9 mouse cellular contexts compared by ENCODE assay signal in genomic region chr9:43972290-43972689, GRCm38 (mm10).
DNase-seq lines count a peak whose midpoint lies in the region; ATAC-seq lines count a peak whose summit lies in the region.
"Had no signal": no experiment of that assay in that cellular context is flagged by ENCODE, and none has a peak within 500 bp of the region (broad histone marks: within the 10 kb centered on the region; RNA-seq: fewer than 3 reads in every experiment).

No protein-coding gene starts in this region.

- no peak overlapping the region for H3K9ac ChIP-seq in intestine, embryonic 14.5 days (ENCODE audit: low read length)
- H3K9ac ChIP-seq in intestine, embryonic 15.5 days: no peak overlapping the region
- H3K9ac ChIP-seq: neural tube, embryonic 12.5 days had no signal

- no peaks in the 10 kb centered on the region for H3K36me3 ChIP-seq in intestine, embryonic 14.5 days (ENCODE audit: control insufficient read depth, insufficient read depth, low read length)
- no peaks in the 10 kb centered on the region for H3K36me3 ChIP-seq in intestine, embryonic 15.5 days
- H3K36me3 ChIP-seq: neural tube, embryonic 12.5 days had no signal

- ATAC-seq in intestine, embryonic 14.5 days (replicated peaks; ENCODE audit: low FRiP score, low TSS enrichment, low read depth): no peak
- no peak for ATAC-seq in intestine, embryonic 15.5 days
- ATAC-seq in granulocyte monocyte progenitor cell, adult 5-6 weeks (replicated peaks; ENCODE audit: poor library complexity, severe bottlenecking): peak; percentile 59; the same call in 1 of the 2 replicates

- DNase-seq in intestine, embryonic 14.5 days (ENCODE audit: low spot score): peak; percentile 88
- peak; percentile 37 for DNase-seq in MEL-GATA-1-ER (ENCODE audit: extremely low read depth, low read depth)
- DNase-seq in cerebellum, adult 18-20 months: peak; percentile 72 to 86
- DNase-seq in layer of hippocampus, postnatal 36 days: peak; percentile 38 to 67
- DNase-seq in natural killer cell, adult 2 months (ENCODE audit: low spot score in 2 of 2): peak; percentile 45 to 52
- peak; percentile 67 for DNase-seq in urinary bladder, postnatal 14 days (ENCODE audit: low spot score)

- H3K4me2 ChIP-seq in intestine, embryonic 14.5 days (ENCODE audit: low read length): no peak overlapping the region
- H3K4me2 ChIP-seq in intestine, embryonic 15.5 days (replicated peaks): no peak overlapping the region
- H3K4me2 ChIP-seq: neural tube, embryonic 12.5 days had no signal

- H3K4me1 ChIP-seq in intestine, embryonic 14.5 days (replicated peaks; ENCODE audit: control insufficient read depth, insufficient read depth, low read length): no peaks in the 10 kb centered on the region
- no peaks in the 10 kb centered on the region for H3K4me1 ChIP-seq in intestine, embryonic 15.5 days (replicated peaks)

- no peak overlapping the region for H3K27ac ChIP-seq in intestine, embryonic 14.5 days (ENCODE audit: low read depth)
- H3K27ac ChIP-seq in intestine, embryonic 15.5 days: no peak overlapping the region
- H3K27ac ChIP-seq: neural tube, embryonic 12.5 days had no signal

- 10% methylated on average over 3 of the region's 3 CpGs for WGBS in intestine, embryonic 14.5 days
- 6% methylated on average over 3 of the region's 3 CpGs for WGBS in intestine, embryonic 15.5 days

- no peak overlapping the region for H3K4me3 ChIP-seq in intestine, embryonic 14.5 days (ENCODE audit: low read depth, low read length)
- no peak overlapping the region for H3K4me3 ChIP-seq in intestine, embryonic 15.5 days (replicated peaks)
- H3K4me3 ChIP-seq: neural tube, embryonic 12.5 days had no signal

- H3K9me3 ChIP-seq in intestine, embryonic 14.5 days (ENCODE audit: control insufficient read depth, low read length): no peaks in the 10 kb centered on the region
- H3K9me3 ChIP-seq in intestine, embryonic 15.5 days: no peaks in the 10 kb centered on the region
- H3K9me3 ChIP-seq: neural tube, embryonic 12.5 days had no signal

- no peaks in the 10 kb centered on the region for H3K27me3 ChIP-seq in intestine, embryonic 14.5 days (replicated peaks; ENCODE audit: control insufficient read depth, insufficient read depth, low read length)
- H3K27me3 ChIP-seq in intestine, embryonic 15.5 days (replicated peaks): no peaks in the 10 kb centered on the region
- H3K27me3 ChIP-seq: neural tube, embryonic 12.5 days had no signal

Comparison
In these comparisons a context has a peak if more than half of its experiments do, and no peak if none do; other contexts are left out.
1. DNase-seq: peak in every context shown above with its lines; median percentile 88 in intestine, embryonic 14.5 days; 79 in cerebellum, adult 18-20 months; 67 in urinary bladder, postnatal 14 days; 52 in layer of hippocampus, postnatal 36 days; 48 in natural killer cell, adult 2 months; 37 in MEL-GATA-1-ER.